In genomic region chr11:88933030-88933429, GRCm38 (mm10) we compare ENCODE assay signal across 27 mouse cellular contexts. TPM values are rescaled to one million over a fixed set of nuclear protein-coding genes. Genes with fewer than 3 reads are reported as not detected.
"Had no signal": no experiment of that assay in that cellular context is flagged by ENCODE, and none has a peak within 500 bp of the region (broad histone marks: within the 10 kb centered on the region; RNA-seq: fewer than 3 reads in every experiment).

No protein-coding gene starts in this region.

- H3K4me1 ChIP-seq: liver, embryonic 15.5 days; lung, embryonic 15.5 days; midbrain, embryonic 12.5 days; neural tube, embryonic 13.5 days; neural tube, embryonic 15.5 days; stomach, embryonic 15.5 days had no signal

- H3K9ac ChIP-seq: liver, embryonic 15.5 days; liver, postnatal 0 days; lung, embryonic 15.5 days; midbrain, embryonic 12.5 days; neural tube, embryonic 13.5 days; neural tube, embryonic 15.5 days; stomach, embryonic 15.5 days had no signal

- H3K27me3 ChIP-seq: liver, embryonic 15.5 days; lung, embryonic 15.5 days; midbrain, embryonic 12.5 days; neural tube, embryonic 13.5 days; neural tube, embryonic 15.5 days; stomach, embryonic 15.5 days had no signal

- DNase-seq: liver, postnatal 0 days; lung, adult 2 months; lung, postnatal 14 days; lung, postnatal 36 days; midbrain, embryonic 14.5 days; retina, postnatal 1 day; right cerebral cortex, adult 18-20 months; right cerebral cortex, postnatal 25 days; right cerebral cortex, postnatal 4 days; spleen, adult 18-20 months; thymus, adult 2 months; thymus, postnatal 25 days; thymus, postnatal 4 days had no signal

- H3K4me3 ChIP-seq: liver, embryonic 15.5 days; lung, embryonic 15.5 days; midbrain, embryonic 12.5 days; myocyte; neural tube, embryonic 13.5 days; neural tube, embryonic 15.5 days; stomach, embryonic 15.5 days had no signal

- H3K27ac ChIP-seq: liver, embryonic 15.5 days; lung, embryonic 15.5 days; midbrain, embryonic 12.5 days; neural tube, embryonic 13.5 days; neural tube, embryonic 15.5 days; stomach, embryonic 15.5 days; stomach, postnatal 0 days had no signal

- H3K9me3 ChIP-seq: liver, embryonic 15.5 days; lung, embryonic 15.5 days; midbrain, embryonic 12.5 days; neural tube, embryonic 13.5 days; neural tube, embryonic 15.5 days; stomach, embryonic 15.5 days had no signal

RNA-seq across cellular contexts. Expression of gene Elobl, which starts 33.7 kb away (rescaled TPM):
- total RNA-seq: megakaryocyte, adult 5-6 weeks; megakaryocyte-erythroid progenitor cell, adult 5-6 weeks had no signal
- polyA plus RNA-seq: liver, embryonic 15.5 days; liver, postnatal 0 days; lung, embryonic 15.5 days; lung, postnatal 0 days; midbrain, embryonic 12.5 days; midbrain, embryonic 14.5 days; midbrain, embryonic 16.5 days; neural tube, embryonic 11.5 days; neural tube, embryonic 13.5 days; neural tube, embryonic 15.5 days; stomach, embryonic 15.5 days; stomach, postnatal 0 days; urinary bladder, adult 2 months had no signal
